Mouse (Mus musculus): ENCODE data around the gene Ogfod1. TPM values are rescaled to one million over a fixed set of nuclear protein-coding genes. Genes with fewer than 3 reads are reported as not detected.

Ogfod1 gene
- 10 to 100 TPM; 28.0 to 30.3 TPM for total RNA-seq (2021)
- 11.3 and 19.6 TPM in 2 replicates for polyA plus RNA-seq (2012; rRNA removed)
- long read RNA-seq, full-length matches to known transcripts: 7 of 26 reads
- long read RNA-seq, partial matches to known transcripts: 1 of 26 reads
- long read RNA-seq, other reads (novel, unspliced or antisense): 18 of 26 reads

GRCm38 (mm10) chr8:94036944-94037524 lies at the start of gene Ogfod1, which contains the start of gene Nudt21:
Gene Ogfod1 (plus strand): TSS chr8:94037198.
Gene Nudt21 (minus strand): TSS chr8:94037031.
- Histone ChIP-seq H3K27me3 (ENCODE audit: control insufficient read depth, insufficient read depth, low read length) (no peaks in the 10 kb centered on the region), H3K9ac (ENCODE audit: low read depth, low read length) (peak within 1 kb of the TSS; percentile 65), H3K4me3 (peak within 1 kb of the TSS; percentile 85), H3K4me1 (ENCODE audit: control insufficient read depth, insufficient read depth, low read length) (peaks cover 4% of the 10 kb centered on the region), H3K36me3 (ENCODE audit: control insufficient read depth, insufficient read depth, low read length) (peaks cover 2% of the 10 kb centered on the region), H3K27ac (peak within 1 kb of the TSS; percentile 78), H3K79me2 (replicated peaks; ENCODE audit: control insufficient read depth, insufficient read depth, low read length) (peaks cover 6% of the 10 kb centered on the region)
- peak; percentile 90 to 95 for DNase-seq
- under 1% methylated on average over 41 of the region's 41 CpGs for WGBS
- TF ChIP-seq EP300 (IDR thresholded peaks at IDR 0.05; ENCODE audit: insufficient read depth, low read depth, low read length): no peak
- TF ChIP-seq CTCF (IDR thresholded peaks at IDR 0.05): no peak
- peak; percentile 76 for TF ChIP-seq POLR2A (IDR thresholded peaks at IDR 0.05; ENCODE audit: insufficient read depth, low read depth, low read length)
- intact Hi-C loops (cut with DNase I): loop anchor here (1.0 kb wide), 1 partner anchor 25 kb away; the partner anchor contains the start of gene Amfr

GRCm38 (mm10) chr8:93989739-93990138 lies 47.3 kb upstream of the Ogfod1 start:
- H3K4me1 ChIP-seq (ENCODE audit: control insufficient read depth, insufficient read depth, low read length): no peaks in the 10 kb centered on the region
- H3K79me2 ChIP-seq (replicated peaks; ENCODE audit: control insufficient read depth, insufficient read depth, low read length): no peaks in the 10 kb centered on the region
- WGBS: 97% methylated on average over 4 of the region's 4 CpGs
- no peak overlapping the region for H3K4me3 ChIP-seq
- H3K9ac ChIP-seq (ENCODE audit: low read depth, low read length): no peak overlapping the region
- no peak overlapping the region for H3K27ac ChIP-seq
- no peaks in the 10 kb centered on the region; the same call in 1 of the 2 replicates for H3K36me3 ChIP-seq (ENCODE audit: control insufficient read depth, insufficient read depth, low read length)
- no peaks in the 10 kb centered on the region for H3K27me3 ChIP-seq (ENCODE audit: control insufficient read depth, insufficient read depth, low read length)
- intact Hi-C loops (cut with DNase I): no loop called here
- no peak for DNase-seq
- TF ChIP-seq EP300 (IDR thresholded peaks at IDR 0.05; ENCODE audit: insufficient read depth, low read depth, low read length): no peak
- TF ChIP-seq POLR2A (IDR thresholded peaks at IDR 0.05; ENCODE audit: insufficient read depth, low read depth, low read length): no peak
- TF ChIP-seq CTCF (IDR thresholded peaks at IDR 0.05): no peak

GRCm38 (mm10) chr8:93998961-93999360 lies 38.0 kb upstream of the Ogfod1 start:
- Histone ChIP-seq H3K36me3 (ENCODE audit: control insufficient read depth, insufficient read depth, low read length) (no peaks in the 10 kb centered on the region), H3K9ac (ENCODE audit: low read depth, low read length) (no peak overlapping the region), H3K27me3 (ENCODE audit: control insufficient read depth, insufficient read depth, low read length) (no peaks in the 10 kb centered on the region), H3K27ac (no peak overlapping the region), H3K4me3 (no peak overlapping the region), H3K79me2 (replicated peaks; ENCODE audit: control insufficient read depth, insufficient read depth, low read length) (no peaks in the 10 kb centered on the region; the same call in 1 of the 2 replicates), H3K4me1 (ENCODE audit: control insufficient read depth, insufficient read depth, low read length) (no peaks in the 10 kb centered on the region)
- 92% methylated on average over 2 of the region's 2 CpGs for WGBS
- no peak for TF ChIP-seq CTCF (IDR thresholded peaks at IDR 0.05)
- no peak for TF ChIP-seq POLR2A (IDR thresholded peaks at IDR 0.05; ENCODE audit: insufficient read depth, low read depth, low read length)
- no peak for TF ChIP-seq EP300 (IDR thresholded peaks at IDR 0.05; ENCODE audit: insufficient read depth, low read depth, low read length)
- no peak for DNase-seq
- intact Hi-C loops (cut with DNase I): no loop called here

- H3K9ac ChIP-seq (ENCODE audit: low read depth, low read length): no peak overlapping the region
- 90% methylated on average over 9 of the region's 9 CpGs for WGBS
- no peaks in the 10 kb centered on the region for H3K27me3 ChIP-seq (ENCODE audit: control insufficient read depth, insufficient read depth, low read length)
- intact Hi-C loops (cut with DNase I): no loop called here
- no peak overlapping the region for H3K27ac ChIP-seq
- DNase-seq: no peak
- peaks cover 2% of the 10 kb centered on the region for H3K4me1 ChIP-seq (ENCODE audit: control insufficient read depth, insufficient read depth, low read length)
- no peak overlapping the region for H3K4me3 ChIP-seq
- TF ChIP-seq EP300 (IDR thresholded peaks at IDR 0.05; ENCODE audit: insufficient read depth, low read depth, low read length): no peak
- no peak for TF ChIP-seq CTCF (IDR thresholded peaks at IDR 0.05)
- no peak for TF ChIP-seq POLR2A (IDR thresholded peaks at IDR 0.05; ENCODE audit: insufficient read depth, low read depth, low read length)
- H3K79me2 ChIP-seq (replicated peaks; ENCODE audit: control insufficient read depth, insufficient read depth, low read length): peaks cover 5% of the 10 kb centered on the region
- H3K36me3 ChIP-seq (ENCODE audit: control insufficient read depth, insufficient read depth, low read length): no peaks in the 10 kb centered on the region
These were observed 32.9 kb upstream of the Ogfod1 start for GRCm38 (mm10) chr8:94004139-94004538.

GRCm38 (mm10) chr8:94009243-94009845 lies 27.7 kb upstream of the Ogfod1 start:
- Histone ChIP-seq H3K4me1 (ENCODE audit: control insufficient read depth, insufficient read depth, low read length) (peaks cover 7% of the 10 kb centered on the region), H3K79me2 (replicated peaks; ENCODE audit: control insufficient read depth, insufficient read depth, low read length) (peaks cover 6% of the 10 kb centered on the region), H3K27me3 (ENCODE audit: control insufficient read depth, insufficient read depth, low read length) (no peaks in the 10 kb centered on the region), H3K36me3 (ENCODE audit: control insufficient read depth, insufficient read depth, low read length) (no peaks in the 10 kb centered on the region; the same call in 1 of the 2 replicates), H3K9ac (ENCODE audit: low read depth, low read length) (no peak overlapping the region; the same call in 1 of the 2 replicates), H3K4me3 (no peak overlapping the region), H3K27ac (no peak overlapping the region)
- DNase-seq: peak in 1 of 2 experiments; percentile 21
- whole genome bisulfite sequencing: 50% methylated on average over 15 of the region's 15 CpGs
- intact Hi-C loops (cut with DNase I): no loop called here
- TF ChIP-seq EP300 (IDR thresholded peaks at IDR 0.05; ENCODE audit: insufficient read depth, low read depth, low read length) (no peak), CTCF (IDR thresholded peaks at IDR 0.05) (no peak), POLR2A (IDR thresholded peaks at IDR 0.05; ENCODE audit: insufficient read depth, low read depth, low read length) (no peak)

Data from heart, adult 2 months (tissue).